17 mouse cellular contexts compared by ENCODE assay signal in the genomic region with DNA sequence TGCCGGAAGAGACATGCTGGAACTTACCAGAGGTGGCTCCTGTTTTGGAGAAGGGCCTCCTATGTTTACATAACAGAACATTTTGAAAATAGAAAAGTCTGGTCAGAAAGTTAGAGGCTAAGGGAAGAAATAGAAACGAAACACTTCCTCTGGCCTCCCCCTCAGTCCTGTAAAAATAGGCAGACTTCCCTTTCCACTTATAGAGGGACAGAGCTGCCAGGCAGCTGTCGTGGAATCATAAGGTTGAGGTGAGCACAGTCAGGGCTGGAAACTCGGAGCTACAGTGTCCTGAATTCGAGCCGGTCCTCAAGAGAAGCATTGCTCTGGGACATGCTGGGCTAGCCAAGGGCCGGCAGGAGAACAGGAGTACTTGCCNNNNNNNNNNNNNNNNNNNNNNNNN.
DNase-seq lines count a peak whose midpoint lies in the region; ATAC-seq lines count a peak whose summit lies in the region.
"Had no signal": no experiment of that assay in that cellular context is flagged by ENCODE, and none has a peak within 500 bp of the region (broad histone marks: within the 10 kb centered on the region; RNA-seq: fewer than 3 reads in every experiment).

No protein-coding gene starts in this region.

- peak; percentile 8 for DNase-seq in right cerebral cortex, adult 18-20 months
- no peak for DNase-seq in right cerebral cortex, postnatal 14 days
- no peak for DNase-seq in spleen, postnatal 36 days (ENCODE audit: low spot score in 2 of 2)
- DNase-seq in thymus, postnatal 14 days: no peak
- DNase-seq: adrenal gland, adult 8-10 months; adrenal gland, postnatal 36 days; cerebellum, adult 11 months; cerebellum, adult 8-10 months; cerebellum, postnatal 14 days; gastrocnemius, postnatal 10 days; heart, postnatal 36 days had no signal

- peak; percentile 47; the same call in 1 of the 2 replicates for ATAC-seq in common myeloid progenitor, adult 5-6 weeks (replicated peaks; ENCODE audit: low read depth, poor library complexity, severe bottlenecking)
- ATAC-seq in megakaryocyte, adult 5-6 weeks (ENCODE audit: poor library complexity, severe bottlenecking): peak; percentile 56; the same call in 1 of the 2 replicates
- ATAC-seq in megakaryocyte-erythroid progenitor cell, adult 5-6 weeks (replicated peaks; ENCODE audit: low FRiP score, low TSS enrichment, poor library complexity, severe bottlenecking): no peak
- ATAC-seq: forebrain, embryonic 13.5 days; hindbrain, embryonic 16.5 days; inflammation-experienced regulatory T-cells, adult 6 months had no signal
